Mouse (Mus musculus) liver, embryonic 15.5 days (tissue): ENCODE data around the gene Hddc3. TPM values are rescaled to one million over a fixed set of nuclear protein-coding genes. Genes with fewer than 3 reads are reported as not detected.
A peak's percentile ranks its signal among the peaks of the same experiment; 100 is the strongest.

ENCODE experiments used
- ATAC-seq: fragments of 200-750 bp; cut with Nextera tagmentation; 2 replicates; pipeline ENCODE4 v1.8.0; 2017; ENCODE audit warnings: moderate number of reproducible peaks, mild to moderate bottlenecking, moderate library complexity; ENCODE audit not compliant: insufficient read depth
- H3K27ac ChIP-seq: fragments of 300-500 bp; sonication (generic); replicated peaks from 2 replicates; pipeline ENCODE4 v1.5.1; 2015; ENCODE audit warnings: mild to moderate bottlenecking, inconsistent platforms
- H3K27me3 ChIP-seq: fragments of 300-500 bp; sonication (generic); 2 replicates; pipeline ENCODE4 v1.6.1; 2015; ENCODE audit warnings: mild to moderate bottlenecking, inconsistent platforms
- H3K36me3 ChIP-seq: fragments of 300-500 bp; sonication (generic); replicated peaks from 2 replicates; pipeline ENCODE4 v1.6.1; 2015; ENCODE audit warnings: moderate library complexity, mild to moderate bottlenecking, inconsistent platforms
- H3K4me1 ChIP-seq: fragments of 300-500 bp; sonication (generic); replicated peaks from 2 replicates; pipeline ENCODE4 v1.6.1; 2015; ENCODE audit warnings: inconsistent platforms
- H3K4me2 ChIP-seq: fragments of 300-500 bp; sonication (generic); 2 replicates; pipeline ENCODE4 v1.6.1; 2015; ENCODE audit warnings: moderate library complexity, mild to moderate bottlenecking, inconsistent platforms
- H3K4me3 ChIP-seq: fragments of 300-500 bp; sonication (generic); replicated peaks from 2 replicates; pipeline ENCODE4 v1.5.1; 2015; ENCODE audit warnings: mild to moderate bottlenecking, inconsistent platforms
- H3K9ac ChIP-seq: fragments of 300-500 bp; sonication (generic); 2 replicates; pipeline ENCODE4 v1.6.1; 2015; ENCODE audit warnings: moderate library complexity, mild to moderate bottlenecking, inconsistent platforms
- H3K9me3 ChIP-seq: fragments of 300-500 bp; sonication (generic); replicated peaks from 2 replicates; pipeline ENCODE4 v1.6.1; 2016; ENCODE audit warnings: inconsistent platforms
- WGBS: fragments of 180-500 bp; shearing (Covaris S2); methylation state at CpG from one replicate; pipeline ENCODE4 v1.1.7; 2015; ENCODE audit warnings: mixed read lengths; ENCODE audit not compliant: insufficient replicate concordance; 5-methylcytosine and 5-hydroxymethylcytosine counted together
- polyA plus RNA-seq: library from polyadenylated mRNA; unstranded; fragments of >200 nt; fragmentation: Nextera tagmentation; extraction: Ambion mirVana; gene quantifications from 2 replicates; pipeline ENCODE4 v1.2.1, GENCODE M21; 2015

Hddc3 gene
- polyA plus RNA-seq, 1 experiment from 2014 or later: 3.5 TPM

- 73% methylated on average over 3 of the region's 3 CpGs for WGBS
- no peak overlapping the region for H3K9ac ChIP-seq
- H3K36me3 ChIP-seq: peaks cover 49% of the 10 kb centered on the region
These were observed 6.0 kb upstream of the Hddc3 start for GRCm38 (mm10) chr7:80336932-80337331.

DNA sequence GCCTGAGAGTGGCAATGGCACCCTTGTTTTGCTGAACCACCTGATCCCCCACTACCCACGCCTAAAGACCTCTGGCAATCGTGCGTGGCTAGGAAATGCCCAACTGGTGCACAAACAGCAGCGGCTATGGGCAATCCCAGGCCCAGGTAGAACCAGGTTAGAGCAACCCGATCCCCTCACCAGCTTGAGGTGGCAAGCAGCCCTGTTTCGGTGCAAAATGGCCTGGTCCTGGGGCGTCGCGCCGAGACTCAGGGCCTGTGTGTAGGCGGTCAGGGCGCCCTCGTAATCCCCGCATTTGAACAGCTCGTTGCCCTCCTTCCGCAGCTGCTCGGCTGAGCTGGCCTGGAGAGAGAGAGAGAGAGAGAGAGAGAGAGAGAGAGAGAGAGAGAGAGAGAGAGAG is 3.5 kb upstream of the Hddc3 start:
- Histone ChIP-seq H3K9me3 (no peaks in the 10 kb centered on the region), H3K27me3 (peaks cover 9% of the 10 kb centered on the region; the same call in 1 of the 2 replicates), H3K36me3 (peaks cover 29% of the 10 kb centered on the region), H3K27ac (no peak overlapping the region), H3K4me1 (peaks cover 48% of the 10 kb centered on the region), H3K4me3 (peak overlapping the region; percentile 72), H3K4me2 (peak overlapping the region; percentile 80), H3K9ac (peak overlapping the region; percentile 68)
- no peak for ATAC-seq
- WGBS: 14% methylated on average over 17 of the region's 17 CpGs

More at GRCm38 (mm10) chr7:80336932-80337331, 6.0 kb upstream of the Hddc3 start:
- H3K27me3 ChIP-seq: 0 out of 2 replicates have a peak, but pooled peaks cover 2% of the 10 kb centered on the region
- H3K9me3 ChIP-seq: no peaks in the 10 kb centered on the region
- ATAC-seq: no peak
- H3K4me3 ChIP-seq: no peak overlapping the region
- no peak overlapping the region for H3K4me2 ChIP-seq
- H3K27ac ChIP-seq: no peak overlapping the region
- peaks cover 31% of the 10 kb centered on the region for H3K4me1 ChIP-seq

DNA sequence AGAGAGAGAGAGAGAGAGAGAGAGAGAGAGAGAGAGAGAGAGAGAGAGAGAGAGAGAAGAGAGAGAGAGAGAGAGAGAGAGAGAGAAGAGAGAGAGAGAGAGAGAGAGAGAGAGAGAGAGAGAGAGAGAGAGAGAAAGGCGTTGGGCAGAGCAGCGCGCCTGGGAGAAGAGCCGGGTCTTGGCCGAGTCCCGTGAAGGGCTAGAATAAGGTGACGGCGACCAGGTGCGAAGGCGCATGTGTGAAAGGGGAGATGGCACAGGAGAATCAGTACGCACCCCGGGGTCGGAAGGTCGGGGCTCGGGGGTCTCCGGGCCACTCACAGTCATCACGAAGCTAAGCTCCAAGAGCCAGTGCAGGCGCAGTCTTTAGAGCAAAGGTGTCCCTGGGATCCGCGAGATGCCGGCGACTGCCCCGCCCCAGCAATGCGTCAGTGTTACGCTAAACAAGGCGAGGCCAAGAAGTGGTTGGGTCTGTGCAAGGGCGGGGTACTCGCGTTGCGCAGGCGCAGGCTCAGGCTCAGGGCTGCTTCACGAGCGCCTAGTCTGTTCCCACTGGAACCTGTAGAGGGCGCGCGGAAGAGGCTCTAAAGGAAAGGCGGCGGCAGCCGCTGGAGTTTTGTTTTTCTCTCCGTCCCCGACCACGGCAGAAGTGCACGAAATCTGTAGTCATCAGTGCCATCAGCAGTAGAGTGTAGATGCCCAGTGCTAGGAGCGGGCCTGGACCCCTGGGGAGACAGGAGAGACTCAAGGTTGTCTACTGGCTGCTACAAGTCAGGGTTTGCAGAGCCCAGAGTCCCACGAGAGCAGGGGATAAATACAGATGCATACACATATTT is 2.9 kb upstream of the Hddc3 start:
- peak overlapping the region; percentile 80 for H3K4me2 ChIP-seq
- peak overlapping the region; percentile 68 for H3K9ac ChIP-seq
- H3K36me3 ChIP-seq: peaks cover 23% of the 10 kb centered on the region
- H3K27ac ChIP-seq: peak overlapping the region; percentile 86
- H3K4me1 ChIP-seq: peaks cover 48% of the 10 kb centered on the region
- peak overlapping the region; percentile 72 for H3K4me3 ChIP-seq
- H3K9me3 ChIP-seq: no peaks in the 10 kb centered on the region
- H3K27me3 ChIP-seq: peaks cover 9% of the 10 kb centered on the region; the same call in 1 of the 2 replicates
- WGBS: under 1% methylated on average over 45 of the region's 45 CpGs
- peak; percentile 98 for ATAC-seq

- Histone ChIP-seq H3K4me3 (peak within 1 kb of the TSS; percentile 72), H3K27ac (peak within 1 kb of the TSS; percentile 86), H3K9ac (peak within 1 kb of the TSS; percentile 68), H3K4me1 (peaks cover 48% of the 10 kb centered on the region), H3K36me3 (peaks cover 15% of the 10 kb centered on the region), H3K9me3 (no peaks in the 10 kb centered on the region), H3K27me3 (peaks cover 9% of the 10 kb centered on the region; the same call in 1 of the 2 replicates), H3K4me2 (peak within 1 kb of the TSS; percentile 80)
- 2% methylated on average over 11 of the region's 11 CpGs for WGBS
- ATAC-seq: peak; percentile 43
These were observed 2.1 kb upstream of the Hddc3 start, which contains the start of gene Unc45a for GRCm38 (mm10) chr7:80340793-80341192. Gene Unc45a (minus strand): TSS chr7:80341005.

DNA sequence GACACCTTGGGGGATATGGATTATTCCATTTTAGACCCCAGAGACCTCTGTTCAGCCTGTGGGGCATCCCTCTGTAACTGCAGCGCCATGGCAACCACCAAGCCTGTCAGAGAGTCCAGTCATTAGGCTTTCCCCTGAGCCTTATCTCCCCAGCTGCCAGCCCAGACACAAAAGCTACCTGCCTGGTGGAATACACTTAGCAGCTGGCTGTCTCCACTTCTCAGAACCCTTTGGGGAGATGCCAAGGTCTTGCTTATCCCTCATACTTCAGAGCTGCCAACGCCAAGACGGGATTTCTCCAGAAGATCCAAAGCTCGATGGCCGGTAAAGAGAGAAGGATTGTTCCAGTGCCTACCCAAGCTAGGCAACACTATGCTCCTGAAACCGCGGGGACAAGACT is 1.1 kb upstream of the Hddc3 start:
- 66% methylated on average over 7 of the region's 7 CpGs for WGBS
- H3K4me3 ChIP-seq: no peak overlapping the region
- peaks cover 9% of the 10 kb centered on the region; the same call in 1 of the 2 replicates for H3K27me3 ChIP-seq
- H3K9ac ChIP-seq: no peak overlapping the region
- H3K36me3 ChIP-seq: peaks cover 5% of the 10 kb centered on the region; the same call in 1 of the 2 replicates
- no peak overlapping the region for H3K27ac ChIP-seq
- peaks cover 52% of the 10 kb centered on the region for H3K4me1 ChIP-seq
- ATAC-seq: no peak
- H3K9me3 ChIP-seq: no peaks in the 10 kb centered on the region
- H3K4me2 ChIP-seq: no peak overlapping the region

- Histone ChIP-seq H3K27me3 (peaks cover 9% of the 10 kb centered on the region; the same call in 1 of the 2 replicates), H3K4me2 (peak overlapping the region; percentile 91), H3K4me3 (peak overlapping the region; percentile 65), H3K36me3 (no peaks in the 10 kb centered on the region), H3K4me1 (peaks cover 56% of the 10 kb centered on the region), H3K27ac (peak overlapping the region; percentile 70), H3K9ac (peak overlapping the region; percentile 75), H3K9me3 (no peaks in the 10 kb centered on the region)
- ATAC-seq: no peak
- 26% methylated on average over 19 of the region's 19 CpGs for WGBS
These were observed 540 bp downstream of the Hddc3 start for GRCm38 (mm10) chr7:80343270-80344018.

DNA sequence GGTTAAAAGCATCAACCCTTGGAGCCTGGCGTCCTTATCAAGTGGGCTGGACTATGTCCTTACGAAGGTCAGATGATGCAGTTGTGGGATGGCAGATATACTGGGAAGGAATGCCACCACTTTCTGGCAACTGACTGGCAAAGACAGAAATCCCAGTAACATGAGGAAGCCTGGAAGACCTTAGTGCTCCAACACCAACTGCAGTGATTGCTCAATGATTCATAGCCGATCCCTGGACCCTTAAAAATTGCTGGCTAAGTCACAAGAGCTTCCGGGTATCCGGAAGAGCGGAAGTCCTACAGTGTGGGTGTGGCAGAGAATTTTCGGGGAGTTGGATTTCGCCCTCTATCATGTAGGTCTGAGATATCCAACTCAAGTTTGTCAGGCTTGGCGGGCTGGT is 3.3 kb downstream of the Hddc3 start:
- peaks cover 43% of the 10 kb centered on the region for H3K4me1 ChIP-seq
- H3K27me3 ChIP-seq: peaks cover 9% of the 10 kb centered on the region; the same call in 1 of the 2 replicates
- WGBS: 74% methylated on average over 9 of the region's 9 CpGs
- no peak for ATAC-seq
- H3K4me2 ChIP-seq: no peak overlapping the region
- no peak overlapping the region for H3K27ac ChIP-seq
- H3K9ac ChIP-seq: no peak overlapping the region
- peaks cover 8% of the 10 kb centered on the region; the same call in 1 of the 2 replicates for H3K36me3 ChIP-seq
- H3K9me3 ChIP-seq: no peaks in the 10 kb centered on the region
- H3K4me3 ChIP-seq: no peak overlapping the region

DNA sequence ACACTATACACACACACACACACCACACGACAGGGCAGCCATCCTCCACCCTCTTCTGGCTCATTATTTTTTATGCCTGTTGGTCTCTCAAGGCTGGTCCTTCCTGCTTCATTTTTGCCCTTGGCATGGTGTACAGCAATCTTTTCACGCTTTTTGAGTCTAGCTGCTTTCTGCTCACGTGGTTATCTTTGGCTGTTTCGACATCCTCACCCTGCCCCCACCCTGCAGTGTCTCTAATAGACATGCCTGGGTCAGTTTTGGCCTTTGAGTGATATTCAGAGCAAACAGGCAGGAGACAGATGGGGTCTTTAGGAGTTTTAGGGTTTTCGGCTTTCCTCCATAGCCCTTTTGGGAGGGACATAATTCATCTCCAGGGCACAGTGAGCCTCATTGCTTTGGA is 3.9 kb downstream of the Hddc3 start:
- no peaks in the 10 kb centered on the region for H3K9me3 ChIP-seq
- peaks cover 42% of the 10 kb centered on the region for H3K4me1 ChIP-seq
- H3K36me3 ChIP-seq: peaks cover 13% of the 10 kb centered on the region; the same call in 1 of the 2 replicates
- H3K4me2 ChIP-seq: no peak overlapping the region
- WGBS: 48% methylated on average over 5 of the region's 5 CpGs
- H3K4me3 ChIP-seq: no peak overlapping the region
- no peak overlapping the region for H3K9ac ChIP-seq
- H3K27ac ChIP-seq: no peak overlapping the region
- no peak for ATAC-seq
- peaks cover 8% of the 10 kb centered on the region; the same call in 1 of the 2 replicates for H3K27me3 ChIP-seq

DNA sequence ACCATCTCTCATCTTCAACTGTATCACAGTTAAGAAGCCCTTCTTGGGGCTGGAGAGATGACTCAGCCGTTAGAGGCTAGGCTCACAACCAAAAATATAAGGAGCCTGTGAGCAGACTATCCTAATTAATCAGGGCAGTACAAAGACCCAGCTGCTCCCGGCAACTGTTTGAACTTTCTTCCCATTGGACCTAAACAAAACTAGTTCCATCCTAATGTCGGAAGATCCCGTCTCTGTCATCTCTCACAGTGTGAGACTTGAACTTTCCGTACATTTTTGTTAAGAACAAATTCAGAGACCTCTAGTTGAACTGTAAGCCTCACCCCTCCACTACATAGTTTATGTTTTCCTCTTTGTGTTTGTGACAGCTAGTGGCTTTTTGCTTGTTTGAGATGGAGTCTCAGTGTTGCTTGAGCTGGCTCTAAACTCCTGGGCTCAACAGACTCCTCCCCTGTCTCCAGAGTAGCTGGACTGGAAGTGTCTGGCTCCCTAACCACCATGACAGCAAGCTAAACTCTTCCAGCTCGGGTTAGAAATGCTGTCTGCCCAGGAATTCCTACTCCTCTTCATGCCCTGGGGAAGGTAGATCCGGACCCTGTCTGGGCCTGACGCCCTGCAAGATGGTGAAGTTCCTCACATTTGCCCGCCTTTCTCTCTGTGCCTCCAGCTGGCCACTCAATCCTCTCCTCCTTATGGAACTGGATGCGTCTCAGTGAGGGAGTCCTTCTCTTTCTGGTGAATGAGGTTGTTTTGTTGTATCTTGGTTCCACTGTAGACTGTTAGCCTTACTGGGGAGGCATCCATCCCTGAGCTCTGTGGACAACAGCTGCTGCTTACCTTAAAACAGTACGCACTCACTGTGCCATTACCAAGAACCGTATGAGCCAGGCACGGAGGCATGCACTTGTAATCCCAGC is 5.0 kb downstream of the Hddc3 start:
- Histone ChIP-seq H3K9me3 (no peaks in the 10 kb centered on the region), H3K4me3 (no peak overlapping the region), H3K4me1 (peaks cover 31% of the 10 kb centered on the region), H3K27ac (no peak overlapping the region), H3K36me3 (peaks cover 19% of the 10 kb centered on the region; the same call in 1 of the 2 replicates), H3K4me2 (no peak overlapping the region), H3K9ac (no peak overlapping the region), H3K27me3 (no peaks in the 10 kb centered on the region)
- WGBS: 71% methylated on average over 13 of the region's 13 CpGs
- no peak for ATAC-seq

- Histone ChIP-seq H3K9me3 (no peaks in the 10 kb centered on the region), H3K27me3 (no peaks in the 10 kb centered on the region), H3K4me2 (no peak overlapping the region), H3K4me1 (peaks cover 24% of the 10 kb centered on the region), H3K4me3 (no peak overlapping the region), H3K27ac (no peak overlapping the region), H3K36me3 (peaks cover 22% of the 10 kb centered on the region; the same call in 1 of the 2 replicates), H3K9ac (no peak overlapping the region)
- ATAC-seq: no peak
- WGBS: 16% methylated on average over 2 of the region's 2 CpGs
These were observed 7.9 kb downstream of the Hddc3 start for GRCm38 (mm10) chr7:80350808-80351207.
